Mouse (Mus musculus) midbrain, postnatal 0 days (tissue): Measurements from ENCODE around the gene St3gal5. TPM values are rescaled to one million over a fixed set of nuclear protein-coding genes. Genes with fewer than 3 reads are reported as not detected.

Source experiments
- ATAC-seq: fragments of 200-750 bp; cut with Nextera tagmentation; 2 replicates; pipeline ENCODE4 v1.8.0; 2017; ENCODE audit warnings: moderate number of reproducible peaks, mild to moderate bottlenecking, moderate TSS enrichment, moderate library complexity; ENCODE audit not compliant: low FRiP score
- DNase-seq: peaks from one replicate; pipeline ENCODE4 v3.0.0-alpha.2; 2015; ENCODE audit warnings: low spot score
- H3K27ac ChIP-seq: fragments of 300-500 bp; sonication (generic); 2 replicates; pipeline ENCODE4 v1.5.1; 2014; ENCODE audit warnings: low read depth, mild to moderate bottlenecking, low read length, mixed read lengths
- H3K27me3 ChIP-seq: fragments of 300-500 bp; sonication (generic); 2 replicates; pipeline ENCODE4 v1.6.1; 2014; ENCODE audit warnings: low read length, control low read depth, mixed read lengths; ENCODE audit not compliant: insufficient read depth
- H3K36me3 ChIP-seq: fragments of 300-500 bp; sonication (generic); 2 replicates; pipeline ENCODE4 v1.6.1; 2014; ENCODE audit warnings: low read length, control low read depth, mixed read lengths; ENCODE audit not compliant: insufficient read depth
- H3K4me1 ChIP-seq: fragments of 300-500 bp; sonication (generic); 2 replicates; pipeline ENCODE4 v1.6.1; 2014; ENCODE audit warnings: mild to moderate bottlenecking, control low read depth, antibody characterized with exemption, low read length, mixed read lengths; ENCODE audit not compliant: insufficient read depth
- H3K4me2 ChIP-seq: fragments of 300-500 bp; sonication (generic); 2 replicates; pipeline ENCODE4 v1.6.1; 2014; ENCODE audit warnings: low read depth, mild to moderate bottlenecking, low read length, mixed read lengths; ENCODE audit not compliant: poor library complexity, severe bottlenecking
- H3K4me3 ChIP-seq: fragments of 300-500 bp; sonication (generic); 2 replicates; pipeline ENCODE4 v1.5.1; 2014; ENCODE audit warnings: low read depth, mild to moderate bottlenecking, low read length, moderate library complexity
- H3K9ac ChIP-seq: fragments of 300-500 bp; sonication (generic); replicated peaks from 2 replicates; pipeline ENCODE4 v1.6.1; 2014; ENCODE audit warnings: mild to moderate bottlenecking, low read length, moderate library complexity, mixed read lengths; ENCODE audit not compliant: poor library complexity, severe bottlenecking
- H3K9me3 ChIP-seq: fragments of 300-500 bp; sonication (generic); 2 replicates; pipeline ENCODE4 v1.6.1; 2016; ENCODE audit warnings: low read length, control low read depth
- CTCF ChIP-seq: IDR thresholded peaks from 2 replicates; pipeline ENCODE4 v1.5.1; 2016; ENCODE audit warnings: antibody characterized with exemption, mild to moderate bottlenecking
- WGBS: fragments of 180-500 bp; shearing (Covaris S2); extraction: QIAGEN DNeasy Blood & Tissue Kit; methylation state at CpG from one replicate; pipeline ENCODE4 v1.1.7; 2014; 5-methylcytosine and 5-hydroxymethylcytosine counted together
- polyA plus RNA-seq: library from polyadenylated mRNA; unstranded; fragments of >200 nt; fragmentation: Nextera tagmentation; extraction: Ambion mirVana; gene quantifications from 2 replicates; pipeline ENCODE4 v1.2.1, GENCODE M21; 2015
- total RNA-seq: library from RNA; depleted of rRNA; stranded (reverse); fragments of >200 nt; gene quantifications from 2 replicates; pipeline ENCODE4 v1.2.3, GENCODE M21; 2014

Gene St3gal5
- total and polyA plus RNA-seq, 2 experiments from 2014 or later: 24.0 to 51.9 TPM

GRCm38 (mm10) chr6:72071281-72071870, 26.0 kb upstream of the St3gal5 start:
- no peak overlapping the region for H3K4me2 ChIP-seq
- H3K9ac ChIP-seq: no peak overlapping the region
- H3K36me3 ChIP-seq: no peaks in the 10 kb centered on the region
- H3K27me3 ChIP-seq: no peaks in the 10 kb centered on the region
- no peaks in the 10 kb centered on the region for H3K9me3 ChIP-seq
- no peak overlapping the region for H3K4me3 ChIP-seq
- WGBS: 80% methylated on average over 5 of the region's 5 CpGs
- H3K4me1 ChIP-seq: no peaks in the 10 kb centered on the region
- no peak for ATAC-seq
- no peak overlapping the region for H3K27ac ChIP-seq
- TF ChIP-seq CTCF: no peak
- DNase-seq: no peak

GRCm38 (mm10) chr6:72073781-72074180, 23.6 kb upstream of the St3gal5 start:
- no peak overlapping the region for H3K27ac ChIP-seq
- no peak for TF ChIP-seq CTCF
- WGBS: 92% methylated on average over 4 of the region's 4 CpGs

GRCm38 (mm10) chr6:72076512-72076911, 20.9 kb upstream of the St3gal5 start:
- TF ChIP-seq CTCF: no peak
- Histone ChIP-seq H3K27ac (no peak overlapping the region), H3K4me1 (no peaks in the 10 kb centered on the region), H3K9ac (no peak overlapping the region), H3K9me3 (no peaks in the 10 kb centered on the region), H3K4me3 (no peak overlapping the region), H3K4me2 (no peak overlapping the region), H3K27me3 (no peaks in the 10 kb centered on the region), H3K36me3 (no peaks in the 10 kb centered on the region)
- DNase-seq (no peak), ATAC-seq (no peak)
- 72% methylated on average over 9 of the region's 9 CpGs for WGBS

More at GRCm38 (mm10) chr6:72073781-72074180, 23.6 kb upstream of the St3gal5 start:
- H3K4me3 ChIP-seq: no peak overlapping the region
- ATAC-seq (no peak), DNase-seq (no peak)
- H3K27me3 ChIP-seq: no peaks in the 10 kb centered on the region
- H3K4me2 ChIP-seq: no peak overlapping the region
- H3K36me3 ChIP-seq: no peaks in the 10 kb centered on the region
- H3K9me3 ChIP-seq: no peaks in the 10 kb centered on the region
- H3K4me1 ChIP-seq: no peaks in the 10 kb centered on the region
- H3K9ac ChIP-seq: no peak overlapping the region

- 85% methylated on average over 5 of the region's 5 CpGs for WGBS
- H3K9me3 ChIP-seq: no peaks in the 10 kb centered on the region
- no peaks in the 10 kb centered on the region for H3K4me1 ChIP-seq
- ATAC-seq: no peak
- no peak overlapping the region for H3K4me2 ChIP-seq
- no peaks in the 10 kb centered on the region for H3K27me3 ChIP-seq
- no peak overlapping the region for H3K9ac ChIP-seq
- H3K27ac ChIP-seq: no peak overlapping the region
- TF ChIP-seq CTCF: no peak
- no peaks in the 10 kb centered on the region for H3K36me3 ChIP-seq
- H3K4me3 ChIP-seq: no peak overlapping the region
- no peak for DNase-seq
Observed at GRCm38 (mm10) chr6:72078178-72078577, 19.2 kb upstream of the St3gal5 start.

- Histone ChIP-seq H3K27ac (no peak overlapping the region), H3K4me3 (no peak overlapping the region), H3K9me3 (no peaks in the 10 kb centered on the region), H3K4me1 (no peaks in the 10 kb centered on the region), H3K27me3 (no peaks in the 10 kb centered on the region), H3K36me3 (no peaks in the 10 kb centered on the region), H3K4me2 (no peak overlapping the region), H3K9ac (no peak overlapping the region)
- WGBS: 84% methylated on average over 13 of the region's 13 CpGs
- DNase-seq (peak; percentile 60), ATAC-seq (no peak)
- no peak for TF ChIP-seq CTCF
Observed at GRCm38 (mm10) chr6:72081318-72082024, 15.9 kb upstream of the St3gal5 start.

- Histone ChIP-seq H3K9ac (no peak overlapping the region), H3K27ac (no peak overlapping the region), H3K9me3 (no peaks in the 10 kb centered on the region), H3K4me1 (no peaks in the 10 kb centered on the region), H3K4me2 (no peak overlapping the region), H3K36me3 (no peaks in the 10 kb centered on the region), H3K27me3 (no peaks in the 10 kb centered on the region), H3K4me3 (no peak overlapping the region)
- ATAC-seq (no peak), DNase-seq (no peak)
- TF ChIP-seq CTCF: no peak
- WGBS: 89% methylated on average over 5 of the region's 5 CpGs
Observed at GRCm38 (mm10) chr6:72087402-72087801, 10.0 kb upstream of the St3gal5 start.
